Mouse (Mus musculus): ENCODE measurements at regions not wholly inside any gene's neighbourhood (a gene's known extent, or its start where the extent isn't known, plus 50 kb on each side); places are given as distances from the start of the nearest gene placed in this dataset.

DNA sequence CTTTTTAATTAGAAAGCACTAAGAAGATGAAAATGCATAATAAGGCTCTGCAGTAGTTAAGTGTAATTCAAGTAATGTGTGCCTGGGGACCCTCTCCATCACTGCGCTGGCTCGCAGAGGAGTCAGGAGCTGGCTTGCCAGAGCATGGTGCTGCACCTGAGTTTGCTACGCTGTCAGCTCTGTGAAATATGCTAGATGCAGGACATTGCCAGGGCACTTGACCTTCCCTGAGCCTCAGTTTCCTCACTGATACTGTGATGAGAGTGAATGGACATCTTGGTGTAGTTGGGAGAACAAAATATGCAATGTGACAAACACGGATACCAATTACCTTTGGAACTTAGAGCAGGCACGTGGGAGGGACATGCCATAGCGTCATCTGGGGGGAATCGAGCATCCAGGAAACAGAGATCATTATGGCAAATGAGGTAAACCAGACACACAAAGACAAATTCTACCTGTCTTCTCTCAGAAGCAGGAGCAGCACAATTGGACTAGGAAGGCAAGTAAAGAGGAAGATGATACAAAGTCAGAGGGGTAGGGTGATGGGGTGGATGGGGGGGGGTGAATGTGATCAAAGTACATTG, 133.6 kb upstream of the Slco3a1 start:
- no peak for DNase-seq

DNA sequence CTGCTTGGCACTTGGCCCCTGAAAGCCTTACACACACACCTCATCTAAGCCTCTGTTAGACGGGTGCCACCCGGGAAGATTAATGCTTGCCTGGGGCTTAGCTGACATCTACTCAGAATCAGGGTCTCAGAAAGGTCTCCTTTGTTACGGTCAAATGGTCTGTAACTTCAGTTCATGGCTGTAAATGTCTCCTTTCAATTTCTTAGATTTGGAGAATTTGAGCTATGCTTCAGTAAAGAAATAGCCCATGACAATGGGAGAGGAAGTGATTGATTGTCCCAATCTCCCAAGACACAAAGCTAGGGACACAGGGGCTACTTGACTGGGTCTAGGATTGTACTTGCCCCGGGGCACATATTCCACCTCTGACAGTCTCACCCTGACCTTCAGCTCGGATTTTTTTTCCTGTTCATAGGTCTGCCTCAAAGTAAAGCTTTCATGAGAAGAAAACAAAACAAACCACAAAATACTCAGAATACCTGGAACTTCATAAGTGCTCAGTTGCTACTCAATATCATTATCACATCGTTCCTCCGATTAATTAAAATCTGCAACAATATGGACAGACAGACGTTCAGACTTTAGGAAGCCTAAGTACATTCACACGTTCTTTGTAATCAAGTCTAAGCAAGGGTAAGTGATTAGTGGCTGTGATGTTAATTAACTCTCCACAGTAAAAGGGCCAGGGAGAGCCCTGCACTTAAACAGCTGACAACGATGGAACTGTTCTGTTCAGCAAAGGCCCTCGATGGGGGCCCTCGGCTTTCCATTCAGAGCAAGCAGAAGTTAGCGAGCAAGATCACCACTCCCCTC, 132.9 kb upstream of the Slco3a1 start:
- DNase-seq: no peak

DNA sequence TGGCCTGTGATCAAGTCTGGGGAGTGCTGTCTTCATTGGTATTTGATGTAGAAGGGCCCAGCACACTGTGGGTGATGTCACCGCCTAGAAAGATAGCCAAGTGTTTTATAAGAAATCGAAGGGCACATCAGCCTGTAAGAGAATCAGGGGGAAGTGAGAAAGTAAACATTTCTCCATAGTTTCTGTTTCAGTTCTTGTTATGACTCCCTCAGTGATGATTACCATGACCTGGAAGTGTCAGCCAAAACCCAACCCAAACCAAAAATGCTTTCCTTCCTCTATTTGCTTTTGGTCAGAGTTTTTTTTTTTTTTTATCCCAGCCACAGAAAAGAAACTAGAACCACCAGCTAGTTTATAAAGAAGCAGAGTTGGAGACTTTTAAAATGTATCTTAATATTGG, 129.4 kb upstream of the Slco3a1 start:
- DNase-seq: no peak

DNA sequence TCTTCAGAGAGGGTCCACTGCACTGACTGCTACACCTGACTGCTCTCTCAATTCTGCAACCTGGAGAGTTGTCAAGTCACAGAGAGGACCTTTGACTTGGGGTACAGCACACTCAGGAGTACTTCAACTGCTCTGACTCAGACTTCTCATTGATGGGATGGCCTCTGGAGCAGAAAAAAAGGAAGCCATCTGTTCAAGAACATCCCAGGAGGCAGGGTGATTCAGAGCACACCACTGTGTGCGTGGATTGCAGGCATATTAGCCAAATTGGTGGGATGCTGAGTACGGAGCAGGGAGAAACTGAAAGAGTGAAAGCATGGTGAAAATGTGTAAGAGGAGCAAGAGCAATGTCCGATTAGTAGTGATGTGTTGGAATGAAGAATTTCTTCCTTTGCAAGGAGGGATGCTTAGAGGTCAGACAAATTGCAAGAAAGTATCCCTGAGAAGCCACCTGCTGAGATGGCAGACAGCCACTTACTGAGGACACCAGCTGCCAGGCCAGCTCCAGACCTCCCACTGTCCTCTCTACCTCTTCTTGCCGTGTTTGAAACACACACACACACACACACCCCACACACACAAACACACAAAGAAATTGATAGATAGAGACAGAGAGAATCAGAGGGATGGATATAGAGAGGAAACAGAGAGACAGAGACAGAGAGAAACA, 119.2 kb upstream of the Slco3a1 start:
- peak; percentile 39 to 54 for DNase-seq

DNA sequence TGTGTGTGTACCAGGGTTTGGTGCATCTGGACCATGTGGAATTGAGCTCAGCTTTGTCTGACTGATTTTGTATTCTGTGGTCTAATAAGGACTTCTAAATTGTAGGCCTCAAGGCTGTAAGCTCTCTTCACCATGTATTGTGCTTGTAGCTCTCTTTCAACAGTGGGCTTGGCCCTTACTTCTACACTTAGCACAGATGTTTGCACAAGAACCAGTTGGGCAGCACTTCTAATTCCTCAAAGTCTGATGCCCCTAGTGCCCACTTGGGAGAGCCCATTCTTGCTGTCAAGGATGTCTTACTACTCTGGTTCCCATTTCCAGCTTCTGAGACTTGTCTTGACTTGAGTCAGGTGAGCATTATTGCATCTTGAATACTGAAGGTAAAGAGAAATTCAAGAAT, 114.5 kb upstream of the Slco3a1 start:
- DNase-seq: no peak

DNA sequence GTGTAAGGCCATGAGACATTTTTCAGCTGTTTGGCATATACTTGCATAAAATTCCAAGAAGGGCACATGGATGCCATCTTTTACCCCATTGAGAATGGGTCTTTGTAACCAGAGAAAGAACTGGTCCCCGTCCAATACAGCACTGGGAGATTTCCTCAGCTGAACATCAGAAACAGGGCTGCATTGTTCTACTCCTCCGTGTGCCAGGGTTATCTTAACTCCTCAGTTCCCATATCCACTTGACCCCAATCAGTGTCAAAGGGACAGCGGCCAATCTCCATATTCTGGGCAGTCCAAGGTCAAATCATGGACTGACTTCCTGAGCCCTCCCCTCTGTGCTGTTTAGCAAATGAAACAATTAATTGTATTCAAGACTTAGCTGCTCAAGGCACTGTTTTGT, 112.5 kb upstream of the Slco3a1 start:
- peak in 1 of 2 experiments; percentile 3 for DNase-seq

DNA sequence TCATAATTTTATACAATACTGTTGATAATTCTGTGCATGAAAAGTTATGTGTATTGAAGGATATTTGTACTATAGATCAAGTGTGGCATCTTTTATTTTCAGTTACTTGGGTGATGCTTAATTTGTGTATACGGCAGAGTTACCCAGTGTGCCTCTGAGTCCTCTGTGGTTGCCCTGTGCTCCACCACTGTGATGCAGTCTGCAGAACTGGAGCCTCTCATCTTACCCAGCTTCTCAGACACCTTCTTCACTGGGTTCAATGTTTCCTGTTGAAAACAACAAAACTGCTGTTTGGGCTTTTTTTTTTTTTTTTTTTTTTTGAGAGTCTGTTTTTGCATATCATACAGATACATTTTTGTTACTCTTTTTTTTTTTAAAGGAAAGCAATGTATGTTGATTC, 109.2 kb upstream of the Slco3a1 start:
- no peak for DNase-seq

DNA sequence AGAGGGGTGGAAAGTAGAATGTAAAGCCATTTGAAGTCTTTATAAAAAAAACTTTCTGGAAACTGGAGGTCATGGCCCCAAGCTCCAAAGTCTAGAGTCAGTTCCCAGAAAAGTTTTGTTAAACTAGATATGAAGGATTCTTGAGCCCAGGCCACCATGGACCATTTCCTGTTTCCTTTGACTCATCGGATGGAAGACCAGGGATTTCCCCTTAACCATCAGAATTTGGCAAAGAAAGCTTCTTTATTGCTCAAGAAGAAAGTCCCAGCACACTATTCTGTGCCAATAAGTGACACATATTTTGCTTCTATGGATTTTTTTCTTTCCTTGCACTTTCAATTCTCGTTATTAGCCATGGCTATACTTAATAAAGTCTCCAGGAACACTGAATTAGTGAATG, 92.7 kb upstream of the Slco3a1 start:
- DNase-seq: no peak

DNA sequence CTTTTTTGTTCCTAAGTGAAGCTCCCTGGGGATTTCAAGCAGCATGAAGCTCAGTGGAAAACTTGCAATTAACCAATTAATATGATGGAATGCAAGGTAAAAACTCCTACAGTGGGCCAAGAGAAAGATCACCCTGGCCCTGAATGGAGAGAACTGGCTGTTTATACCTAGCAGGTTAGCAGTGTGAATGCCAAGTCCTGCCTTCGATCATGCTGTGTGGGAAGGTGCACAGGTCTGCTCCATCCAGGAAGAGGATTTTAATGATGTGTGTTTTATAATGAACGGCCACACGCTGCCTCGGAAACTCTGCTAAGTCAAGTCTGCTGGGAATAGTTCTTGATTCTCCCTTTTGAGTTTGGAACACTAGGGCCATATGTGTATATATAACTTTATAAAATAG, 85.6 kb upstream of the Slco3a1 start:
- peak; percentile 26 to 68 for DNase-seq

DNA sequence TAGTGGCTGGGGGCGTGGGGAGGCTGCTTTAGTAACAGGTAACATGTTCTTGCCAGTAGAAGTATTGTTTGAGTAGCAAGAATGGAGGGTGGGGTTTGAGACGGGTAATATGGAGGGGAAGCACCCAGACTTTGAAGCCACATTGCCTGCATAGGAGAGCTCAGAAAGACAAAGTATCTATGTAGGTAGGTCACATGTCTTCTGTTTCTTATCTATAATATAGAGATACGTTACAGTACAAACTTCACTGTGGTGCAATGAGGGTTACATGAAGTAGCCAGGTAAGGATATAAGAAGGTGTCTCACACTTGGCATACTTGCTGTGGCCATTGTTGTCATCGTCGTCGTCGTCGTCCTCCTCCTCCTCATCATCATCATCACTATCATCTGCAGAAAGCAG, 77.6 kb upstream of the Slco3a1 start:
- DNase-seq: no peak

DNA sequence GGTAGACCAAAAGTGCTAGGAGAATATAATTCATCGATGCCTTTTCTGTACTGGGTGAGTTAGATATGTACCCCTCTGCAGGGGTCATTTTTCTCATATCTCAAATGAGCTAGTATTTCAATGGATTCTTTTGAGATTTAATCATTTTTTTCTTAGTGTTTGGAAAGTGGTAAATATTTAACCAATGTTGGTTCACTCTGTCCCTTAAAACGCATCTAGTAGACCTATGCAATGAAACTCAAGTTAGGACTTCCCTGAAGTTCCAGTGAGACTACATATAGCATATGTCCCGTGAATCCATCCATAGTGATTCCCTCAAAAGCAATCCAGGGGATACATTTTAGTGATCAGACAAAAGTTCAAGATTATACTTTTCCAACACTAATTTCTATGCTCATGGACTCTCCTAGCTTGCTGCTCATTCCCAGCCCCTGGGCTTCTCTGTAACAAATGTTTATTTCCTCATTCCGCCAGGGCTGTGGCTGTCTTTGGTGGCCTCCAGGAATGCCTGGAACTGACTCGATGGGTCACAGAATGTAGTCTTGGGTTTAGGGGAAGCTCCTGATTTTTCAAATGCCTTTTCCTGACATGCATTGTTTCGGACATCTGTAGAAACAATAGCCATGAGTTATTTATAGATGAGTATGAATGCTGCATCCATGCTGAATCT, 74.4 kb upstream of the Slco3a1 start:
- DNase-seq: no peak
